Mouse (Mus musculus) heart, adult 10 weeks (tissue): ENCODE results near the gene Olfr743. TPM values are rescaled to one million over a fixed set of nuclear protein-coding genes. Genes with fewer than 3 reads are reported as not detected.

ENCODE experiments used
- polyA plus RNA-seq: library from polyadenylated mRNA; stranded (reverse); fragments of 350-450 nt; fragmentation: Illumina TruSeq; extraction: RNeasy Lipid Tissue Mini Kit (QIAGEN cat#74804); gene quantifications from one replicate; pipeline ENCODE4 v1.2.3, GENCODE M21; 2014; ENCODE audit warnings: low read depth, low replicate concordance

The Olfr743 gene
- polyA plus RNA-seq: not detected

GRCm38 (mm10) chr14:50521539-50521938 lies at the start of gene Olfr743:
Gene Olfr743 (plus strand): TSS chr14:50521839.

DNA sequence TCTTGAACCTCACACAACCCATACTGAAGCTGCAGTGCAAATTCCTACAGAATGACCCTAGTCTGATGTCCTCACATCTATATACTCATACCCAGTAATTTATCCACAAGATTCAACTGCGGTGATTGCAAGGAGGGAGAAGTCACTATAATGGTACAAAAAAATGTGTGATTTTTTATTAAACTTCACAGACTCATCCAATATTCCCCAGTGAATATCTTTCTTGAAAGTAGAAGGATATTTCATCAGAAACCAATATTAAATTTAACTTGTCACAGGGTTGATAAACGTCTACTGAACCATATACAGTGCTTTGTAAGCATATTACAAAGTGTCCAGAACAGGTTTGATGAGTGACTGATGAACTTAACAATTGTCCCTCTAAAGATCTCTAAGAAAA lies 49.2 kb upstream of the Olfr743 start, which contains the start of gene Olfr741:
TSS of gene Olfr741 (plus strand) at position 301 of the 400 bp plus-strand sequence.

DNA sequence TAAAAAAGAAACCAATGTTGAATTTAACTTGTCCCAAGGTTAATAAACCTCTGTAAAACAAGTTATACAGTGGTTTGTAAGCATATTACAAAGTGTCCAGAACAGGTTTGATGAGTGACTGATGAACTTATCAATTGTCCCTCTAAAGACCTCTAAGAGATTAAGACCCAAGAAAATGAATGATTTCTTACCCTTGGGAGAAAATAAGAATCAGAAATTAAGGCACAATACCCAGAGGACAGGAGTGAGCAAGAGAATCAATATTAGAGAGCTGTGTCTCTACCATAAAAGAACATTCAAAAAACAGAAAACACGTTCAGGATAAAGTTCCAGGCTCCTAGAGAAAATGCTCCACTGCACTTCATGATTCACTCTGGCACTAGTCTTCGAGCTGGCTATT lies 18.3 kb upstream of the Olfr743 start, which contains the start of gene Olfr742:
TSS of gene Olfr742 (plus strand) at position 301 of the 400 bp plus-strand sequence.

Other genes with a start within 250 kb of the Olfr743 start
- not detected for gene Olfr732, start 237.6 kb upstream of the Olfr743 start, polyA plus RNA-seq
- gene Olfr733, start 220.3 kb upstream of the Olfr743 start, polyA plus RNA-seq: not detected
- gene Olfr734, start 195.1 kb upstream of the Olfr743 start, polyA plus RNA-seq: not detected
- not detected for gene Olfr735, start 173.0 kb upstream of the Olfr743 start, polyA plus RNA-seq
- gene Tlr11, start 163.9 kb upstream of the Olfr743 start, polyA plus RNA-seq: not detected
- not detected for gene Olfr736, start 140.7 kb upstream of the Olfr743 start, polyA plus RNA-seq
- gene Olfr738, start 114.3 kb upstream of the Olfr743 start, polyA plus RNA-seq: not detected
- not detected for gene Olfr739, start 103.2 kb upstream of the Olfr743 start, polyA plus RNA-seq
- gene Olfr740, start 76.3 kb upstream of the Olfr743 start, polyA plus RNA-seq: not detected
- not detected for gene Olfr741, start 49.1 kb upstream of the Olfr743 start, polyA plus RNA-seq
- gene Olfr742, start 18.2 kb upstream of the Olfr743 start, polyA plus RNA-seq: not detected
- gene Olfr744, start 93.0 kb downstream of the Olfr743 start, polyA plus RNA-seq: not detected
- gene Olfr745, start 117.5 kb downstream of the Olfr743 start, polyA plus RNA-seq: not detected
- gene Olfr746, start 125.2 kb downstream of the Olfr743 start, polyA plus RNA-seq: not detected
- not detected for gene Olfr747, start 171.4 kb downstream of the Olfr743 start, polyA plus RNA-seq
- gene Olfr748, start 185.5 kb downstream of the Olfr743 start, polyA plus RNA-seq: not detected
- not detected for gene Olfr749, start 223.3 kb downstream of the Olfr743 start, polyA plus RNA-seq